Mouse (Mus musculus): ENCODE data around the gene Resf1. TPM values are rescaled to one million over a fixed set of nuclear protein-coding genes. Genes with fewer than 3 reads are reported as not detected.
A peak's percentile ranks its signal among the peaks of the same experiment; 100 is the strongest.
"Not testable (repeated sequence)": the region's sequence is repeated elsewhere in the genome, so short reads cannot be mapped to it uniquely, and the experiment has no call there.

Resf1 gene
- 10 to 100 TPM; 14.7 to 15.8 TPM for total RNA-seq (2021)
- long read RNA-seq, experiment 1, result 0 reads
- long read RNA-seq, experiment 2, partial matches to known transcripts, result 0 of 3 reads
- long read RNA-seq, experiment 2, other reads (novel, unspliced or antisense), result 3 of 3 reads

DNA sequence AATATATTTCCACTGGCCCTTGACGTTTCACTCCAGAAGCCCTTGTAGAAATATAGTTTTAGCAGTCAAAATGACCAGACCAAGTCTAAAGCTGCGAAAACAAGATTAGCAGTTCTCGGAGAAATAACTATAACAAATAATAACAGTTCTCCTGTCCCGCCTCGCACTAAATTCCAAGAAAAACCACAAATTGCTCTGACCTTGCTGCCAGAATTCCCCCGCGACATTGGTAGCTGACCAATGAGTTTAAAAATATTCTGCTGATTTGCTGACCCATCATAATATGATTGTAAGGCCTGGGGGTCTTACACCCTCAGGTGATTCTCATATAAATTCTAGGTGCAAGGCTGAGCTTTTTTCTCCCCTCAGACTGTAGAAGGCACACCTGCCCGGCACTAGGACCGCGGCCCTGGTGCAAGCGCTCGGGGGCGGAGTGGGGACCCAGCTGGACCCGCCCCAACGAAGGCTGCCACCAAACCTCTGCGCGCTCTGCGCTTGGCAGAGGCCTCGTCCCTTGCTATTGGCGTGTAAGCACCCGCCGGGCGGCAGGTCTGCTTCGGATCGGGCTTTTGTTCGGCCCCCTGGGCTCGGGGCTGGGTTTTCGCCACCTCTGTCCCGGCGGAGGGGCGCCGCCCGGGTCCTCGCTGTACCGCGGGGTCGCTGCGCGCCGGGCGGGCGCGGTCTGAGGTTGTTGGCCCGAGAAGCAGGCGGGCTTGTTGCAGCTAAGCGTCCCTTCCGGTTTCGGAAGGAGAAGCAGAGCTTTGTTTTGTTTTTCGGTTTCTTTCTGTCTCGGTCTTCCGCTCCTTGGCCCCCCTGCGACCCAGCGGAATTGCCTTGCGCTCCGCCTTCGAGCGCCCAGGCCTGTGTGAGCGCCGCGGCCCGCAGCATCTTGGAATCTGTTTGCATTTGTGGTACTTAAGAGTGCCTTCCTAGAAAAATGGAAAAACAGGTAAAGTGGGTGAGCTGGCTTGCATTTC, at the start of gene Resf1:
TSS of gene Resf1 (plus strand) at position 459 of the 977 bp plus-strand sequence.
- DNase-seq (ENCODE audit: low spot score in 2 of 2), result peak; percentile 86 to 88

GRCm38 (mm10) chr6:149260801-149261239, 48.4 kb upstream of the Resf1 start:
- DNase-seq (ENCODE audit: low spot score in 2 of 2), result no peak

DNA sequence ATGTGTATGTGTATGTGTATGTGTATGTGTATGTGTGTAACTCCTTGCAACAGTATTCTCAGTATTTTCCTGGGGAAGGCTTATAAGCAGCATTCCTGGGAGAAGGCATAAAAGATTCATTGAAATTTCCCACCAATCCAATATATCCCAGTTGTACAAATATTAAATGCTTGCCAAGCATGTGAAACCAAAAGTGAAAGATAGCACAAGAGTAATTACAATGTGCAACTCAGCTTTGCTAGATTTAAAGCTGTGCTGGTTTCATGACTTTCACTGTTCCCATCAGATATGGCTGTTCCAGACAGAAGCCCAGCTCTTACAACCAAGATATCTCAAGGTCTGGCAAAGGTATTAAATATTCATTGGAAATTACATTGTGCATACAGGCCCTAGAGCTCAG, 41.3 kb upstream of the Resf1 start:
- no peak for DNase-seq (ENCODE audit: low spot score in 2 of 2)

- no peak for DNase-seq (ENCODE audit: low spot score in 2 of 2)
Measured at GRCm38 (mm10) chr6:149278248-149278731, 30.9 kb upstream of the Resf1 start.

DNA sequence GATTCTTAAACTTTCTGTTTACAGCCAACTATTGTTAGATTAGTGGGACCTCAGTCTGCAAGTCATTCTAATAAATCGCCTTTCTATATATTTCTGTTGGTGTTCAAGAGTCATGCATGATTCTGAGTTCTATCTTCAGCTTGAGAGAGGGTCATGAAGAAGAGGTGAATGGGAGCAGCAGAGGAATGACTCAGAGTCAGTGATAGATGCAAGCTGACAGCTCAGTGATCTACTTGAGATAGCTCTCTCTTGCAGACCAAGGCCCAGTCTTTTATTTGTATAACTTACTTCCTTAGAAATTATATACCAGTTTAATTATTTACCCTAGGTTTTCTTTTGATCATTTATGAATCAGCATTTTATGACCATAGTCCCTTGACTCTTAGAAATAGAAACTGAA, 30.3 kb upstream of the Resf1 start:
- DNase-seq (ENCODE audit: low spot score in 2 of 2), result no peak

- no peak for DNase-seq (ENCODE audit: low spot score in 2 of 2)
Measured at GRCm38 (mm10) chr6:149280511-149280910, 28.7 kb upstream of the Resf1 start.

- DNase-seq (ENCODE audit: low spot score in 2 of 2), result not testable (repeated sequence)
Measured at GRCm38 (mm10) chr6:149288190-149288589, 21.0 kb upstream of the Resf1 start.

DNA sequence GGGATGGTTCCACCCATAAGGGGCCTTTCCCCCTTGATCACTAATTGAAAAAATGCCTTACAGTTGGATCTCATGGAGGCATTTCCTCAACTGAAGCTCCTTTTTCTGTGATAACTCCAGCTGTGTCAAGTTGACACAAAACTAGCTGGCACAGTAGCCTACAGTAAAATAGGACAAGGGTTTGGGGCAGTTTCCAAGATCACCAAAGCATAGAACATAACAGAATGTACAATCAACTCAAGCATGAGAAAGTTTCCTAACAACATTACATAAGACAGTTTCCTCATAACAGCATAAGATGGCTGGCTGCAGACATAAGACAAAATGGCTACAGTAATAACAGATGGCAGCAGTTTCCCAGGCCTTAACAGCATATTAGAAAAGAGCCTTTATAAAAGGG, 6.0 kb upstream of the Resf1 start:
- not testable (repeated sequence) for DNase-seq (ENCODE audit: low spot score in 2 of 2)

DNA sequence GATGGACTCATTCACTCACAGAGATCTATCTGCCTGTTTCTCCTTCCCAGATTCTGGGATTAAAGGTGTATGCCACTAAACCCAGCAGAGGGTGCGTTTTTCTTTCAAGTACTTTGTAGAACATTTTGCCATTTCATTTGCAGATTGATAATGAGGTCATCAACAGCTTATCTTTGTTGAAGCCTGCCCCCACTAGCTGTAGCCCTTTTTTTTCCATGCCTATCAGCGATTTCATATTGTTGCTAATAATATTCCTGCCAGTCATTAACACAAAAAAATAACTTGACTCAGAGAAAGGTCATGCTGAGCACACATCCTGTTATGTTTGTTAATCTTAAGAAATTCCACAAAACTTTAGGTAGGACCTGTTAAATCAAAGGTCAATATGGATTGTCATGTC, 2.1 kb upstream of the Resf1 start:
- DNase-seq (ENCODE audit: low spot score in 2 of 2), result no peak

DNA sequence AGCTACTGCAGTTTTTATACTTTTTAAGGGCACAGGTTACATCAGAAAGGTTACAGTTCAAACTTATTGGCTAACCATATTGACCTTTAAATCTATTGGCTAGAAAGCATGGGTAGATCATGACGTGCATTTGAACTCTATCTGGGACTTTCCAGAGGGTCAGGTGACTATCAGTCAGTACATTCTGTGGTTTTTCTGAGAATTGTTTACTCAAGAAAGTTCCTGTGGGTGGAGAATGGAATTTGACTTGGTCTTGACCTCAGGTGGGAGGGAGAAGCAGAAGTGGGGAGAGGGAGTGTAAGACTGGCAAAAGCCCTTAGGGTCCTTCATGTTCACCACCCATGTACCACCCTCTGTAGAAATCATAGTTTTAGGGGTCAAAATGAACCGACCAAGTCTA, 1.4 kb upstream of the Resf1 start:
- DNase-seq (ENCODE audit: low spot score in 2 of 2), result no peak

DNA sequence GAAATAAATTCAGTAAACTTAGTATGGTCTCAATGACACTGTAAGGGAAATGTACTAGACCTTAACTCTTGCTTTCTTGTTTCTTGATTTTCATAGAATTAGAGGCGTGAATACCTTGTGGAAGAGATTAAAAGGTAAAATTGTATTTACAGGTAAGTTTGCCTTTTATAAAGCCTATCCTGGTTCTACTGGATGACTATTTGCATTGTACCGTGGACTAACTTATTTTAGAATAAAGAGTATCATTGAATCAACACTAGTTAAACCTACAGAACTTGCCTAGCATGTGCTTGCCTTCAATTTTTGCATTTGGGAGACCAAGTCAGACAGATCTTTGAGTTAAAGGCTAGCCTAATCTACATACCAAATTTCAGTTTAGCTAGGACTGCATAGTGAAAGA, 1.0 kb downstream of the Resf1 start:
- DNase-seq (ENCODE audit: low spot score in 2 of 2), result no peak

- DNase-seq (ENCODE audit: low spot score in 2 of 2), result no peak
Measured at GRCm38 (mm10) chr6:149311044-149311443, 1.8 kb downstream of the Resf1 start.

- no peak for DNase-seq (ENCODE audit: low spot score in 2 of 2)
Measured at GRCm38 (mm10) chr6:149311778-149312177, 2.6 kb downstream of the Resf1 start.

DNA sequence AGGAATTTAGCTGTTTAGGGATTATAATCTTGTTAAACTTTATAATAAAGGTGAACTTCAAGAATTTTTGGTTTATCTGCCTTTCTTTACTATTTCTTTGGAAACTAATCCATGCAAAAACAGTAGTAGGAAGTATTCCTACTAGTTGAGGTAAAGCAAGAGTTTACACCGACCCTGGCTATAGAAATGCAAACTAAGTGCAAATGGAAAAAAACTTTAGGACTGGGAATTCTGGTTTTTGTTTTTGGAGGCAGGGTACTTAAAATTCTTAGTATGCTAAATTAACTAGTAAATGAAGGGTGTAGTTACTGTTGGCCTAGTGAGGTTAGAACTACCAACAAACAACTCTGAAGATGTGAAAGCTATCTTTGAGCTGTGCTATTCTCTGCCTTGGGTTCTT, 3.0 kb downstream of the Resf1 start:
- DNase-seq (ENCODE audit: low spot score in 2 of 2), result no peak

DNA sequence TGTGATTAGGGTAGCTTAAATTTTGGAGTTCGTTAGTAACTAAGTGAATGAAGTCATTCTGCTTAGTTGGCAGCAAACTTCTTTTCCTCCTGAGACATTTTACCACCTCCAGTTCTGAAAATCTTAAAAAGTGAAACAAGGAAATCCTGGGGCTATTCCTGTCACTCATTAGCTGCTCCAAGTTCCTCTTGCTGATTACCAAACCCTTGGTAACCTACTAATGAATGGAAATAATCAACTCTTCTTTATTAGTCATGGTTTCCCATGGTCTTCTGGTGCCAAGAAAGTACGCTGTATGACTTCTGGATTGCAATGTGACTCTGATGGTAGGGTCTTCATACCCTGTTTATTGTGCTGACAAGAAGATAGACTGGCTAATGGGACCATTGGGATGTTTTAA, 5.7 kb downstream of the Resf1 start:
- no peak for DNase-seq (ENCODE audit: low spot score in 2 of 2)

DNA sequence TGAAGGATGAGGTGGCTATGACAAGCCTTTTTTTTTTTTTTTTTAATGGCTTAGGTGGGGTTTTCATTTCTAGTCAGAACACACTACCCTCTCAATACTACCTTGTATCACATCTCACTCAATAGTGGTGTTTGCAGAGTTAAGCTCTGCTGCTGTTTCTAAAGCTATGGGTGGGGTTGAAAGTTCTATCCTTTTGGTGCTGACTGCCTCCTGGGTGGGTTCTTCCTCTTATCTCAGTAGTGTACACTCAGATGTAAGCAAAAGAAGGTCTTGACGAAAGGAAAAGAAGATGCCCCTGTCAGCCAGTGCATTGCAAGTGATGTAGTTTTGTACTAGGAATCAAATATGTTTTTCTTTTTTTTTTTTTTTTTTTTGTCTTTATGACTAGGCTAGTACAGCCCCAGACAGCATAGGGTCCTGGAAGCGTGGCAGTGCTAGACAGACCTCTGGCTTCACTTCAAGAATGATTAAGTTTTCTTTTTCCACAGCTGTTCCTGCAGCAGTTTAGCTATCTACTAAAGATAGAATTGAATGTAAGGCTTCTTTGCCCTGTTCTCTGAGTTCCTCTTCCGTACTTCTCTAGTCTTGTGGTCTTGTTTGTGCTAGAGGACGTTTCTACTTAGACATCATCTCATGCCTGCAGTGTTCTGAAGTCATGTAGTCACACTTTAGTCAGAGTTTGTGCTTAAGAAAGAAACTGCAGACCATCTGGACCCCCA, 14.5 kb downstream of the Resf1 start:
- no peak for DNase-seq (ENCODE audit: low spot score in 2 of 2)

DNA sequence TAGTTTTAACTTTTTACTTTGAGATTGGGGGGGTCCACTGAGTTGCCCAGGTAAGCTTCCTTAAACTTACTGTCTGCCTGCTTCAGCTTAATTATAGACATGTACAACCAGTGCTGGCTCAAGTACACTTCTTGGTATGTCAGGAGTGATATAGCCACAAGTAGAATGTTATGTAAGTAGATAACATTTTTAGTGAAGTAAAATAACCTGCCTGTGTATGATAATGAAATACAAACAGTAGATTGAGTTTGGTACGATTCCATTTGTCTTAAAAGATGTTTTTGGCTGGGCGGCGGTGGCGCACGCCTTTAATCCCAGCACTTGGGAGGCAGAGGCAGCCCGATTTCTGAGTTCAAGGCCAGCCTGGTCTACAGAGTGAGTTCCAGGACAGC, 15.0 kb downstream of the Resf1 start:
- DNase-seq (ENCODE audit: low spot score in 2 of 2), result no peak

GRCm38 (mm10) chr6:149329071-149329470, 19.9 kb downstream of the Resf1 start:
- DNase-seq (ENCODE audit: low spot score in 2 of 2), result no peak

GRCm38 (mm10) chr6:149330332-149330731, 21.1 kb downstream of the Resf1 start:
- DNase-seq (ENCODE audit: low spot score in 2 of 2), result no peak

- DNase-seq (ENCODE audit: low spot score in 2 of 2), result no peak
Measured at GRCm38 (mm10) chr6:149333036-149333435, 23.8 kb downstream of the Resf1 start.

GRCm38 (mm10) chr6:149337990-149338389, 28.8 kb downstream of the Resf1 start:
- no peak for DNase-seq (ENCODE audit: low spot score in 2 of 2)

- DNase-seq (ENCODE audit: low spot score in 2 of 2), result no peak
Measured at GRCm38 (mm10) chr6:149338622-149339021, 29.4 kb downstream of the Resf1 start.
